Comparison of ENCODE assay signal across 12 mouse cellular contexts in genomic region chr9:96790389-96791007, GRCm38 (mm10). TPM values are rescaled to one million over a fixed set of nuclear protein-coding genes. Genes with fewer than 3 reads are reported as not detected.
DNase-seq lines count a peak whose midpoint lies in the region; ATAC-seq and TF ChIP-seq lines count a peak whose summit lies in the region.
"Had no signal": no experiment of that assay in that cellular context is flagged by ENCODE, and none has a peak within 500 bp of the region (broad histone marks: within the 10 kb centered on the region; RNA-seq: fewer than 3 reads in every experiment).

No protein-coding gene starts in this region.

- no peak for ATAC-seq in kidney, postnatal 0 days (replicated peaks; ENCODE audit: low FRiP score, low read depth)
- ATAC-seq in stomach, postnatal 0 days (ENCODE audit: low FRiP score, low TSS enrichment), result no peak
- no peak for ATAC-seq in intestine, embryonic 15.5 days

- H3K27me3 ChIP-seq in cerebellum, adult 2 months (ENCODE audit: control insufficient read depth, insufficient read depth, low read length), result no peaks in the 10 kb centered on the region
- no peaks in the 10 kb centered on the region for H3K27me3 ChIP-seq in kidney, postnatal 0 days (ENCODE audit: insufficient read depth, low read length)
- no peaks in the 10 kb centered on the region for H3K27me3 ChIP-seq in stomach, postnatal 0 days (ENCODE audit: control insufficient read depth, insufficient read depth, low read length)
- H3K27me3 ChIP-seq in intestine, embryonic 15.5 days (replicated peaks), result no peaks in the 10 kb centered on the region
- H3K27me3 ChIP-seq: forebrain, embryonic 12.5 days had no signal

- WGBS in cerebellum, adult 2 months, result 44% methylated on average over 4 of the region's 4 CpGs
- 50% methylated on average over 4 of the region's 4 CpGs for WGBS in kidney, postnatal 0 days
- 58% methylated on average over 4 of the region's 4 CpGs for WGBS in stomach, postnatal 0 days
- 50% methylated on average over 4 of the region's 4 CpGs for whole genome bisulfite sequencing in intestine, embryonic 15.5 days

- no peak overlapping the region for H3K4me2 ChIP-seq in kidney, postnatal 0 days (ENCODE audit: low read length)
- H3K4me2 ChIP-seq in stomach, postnatal 0 days (replicated peaks; ENCODE audit: low read depth), result no peak overlapping the region
- H3K4me2 ChIP-seq in intestine, embryonic 15.5 days (replicated peaks), result no peak overlapping the region
- H3K4me2 ChIP-seq: forebrain, embryonic 12.5 days had no signal

- H3K9me3 ChIP-seq in kidney, postnatal 0 days (replicated peaks; ENCODE audit: low read length), result no peaks in the 10 kb centered on the region
- no peaks in the 10 kb centered on the region for H3K9me3 ChIP-seq in stomach, postnatal 0 days (ENCODE audit: control insufficient read depth, low read length)
- H3K9me3 ChIP-seq in intestine, embryonic 15.5 days, result no peaks in the 10 kb centered on the region
- H3K9me3 ChIP-seq: embryonic facial prominence, embryonic 10.5 days; forebrain, embryonic 12.5 days had no signal

- TF ChIP-seq POLR2A in cerebellum, adult 2 months (IDR thresholded peaks at IDR 0.05; ENCODE audit: borderline replicate concordance, insufficient read depth, low read length), result no peak

- DNase-seq in cerebellum, adult 2 months, result no peak
- DNase-seq in cerebellum, adult 11 months, result no peak
- no peak for DNase-seq in kidney, postnatal 0 days (ENCODE audit: low spot score)
- no peak for DNase-seq in kidney, adult 11 months
- peak; percentile 39 for DNase-seq in thymus, postnatal 4 days
- DNase-seq in thymus, postnatal 36 days, result no peak
- DNase-seq in stomach, postnatal 0 days (ENCODE audit: low spot score), result no peak
- DNase-seq: kidney, postnatal 10 days; midbrain, embryonic 14.5 days had no signal

- peak; percentile 22; the same call in 1 of the 2 replicates for TF ChIP-seq CTCF in cerebellum, adult 2 months (IDR thresholded peaks at IDR 0.05; ENCODE audit: borderline replicate concordance, insufficient read depth, low read depth, low read length)
- peak; percentile 55 for TF ChIP-seq CTCF in kidney, postnatal 0 days (IDR thresholded peaks at IDR 0.05; ENCODE audit: low read depth)
- TF ChIP-seq CTCF in stomach, postnatal 0 days (IDR thresholded peaks at IDR 0.05; ENCODE audit: low read depth), result peak; percentile 60

- H3K36me3 ChIP-seq in kidney, postnatal 0 days (ENCODE audit: insufficient read depth, low read length), result no peaks in the 10 kb centered on the region
- H3K36me3 ChIP-seq in stomach, postnatal 0 days (ENCODE audit: control insufficient read depth, insufficient read depth, low read length), result no peaks in the 10 kb centered on the region
- H3K36me3 ChIP-seq in intestine, embryonic 15.5 days, result no peaks in the 10 kb centered on the region
- H3K36me3 ChIP-seq: embryonic facial prominence, embryonic 10.5 days; forebrain, embryonic 12.5 days had no signal

- no peak overlapping the region for H3K27ac ChIP-seq in cerebellum, adult 2 months (ENCODE audit: insufficient read depth, low read length)
- no peak overlapping the region for H3K27ac ChIP-seq in kidney, postnatal 0 days
- no peak overlapping the region for H3K27ac ChIP-seq in stomach, postnatal 0 days (replicated peaks)
- no peak overlapping the region for H3K27ac ChIP-seq in intestine, embryonic 15.5 days
- H3K27ac ChIP-seq: embryonic facial prominence, embryonic 10.5 days; forebrain, embryonic 12.5 days had no signal

- no peak overlapping the region for H3K9ac ChIP-seq in kidney, postnatal 0 days (ENCODE audit: low read depth, low read length)
- no peak overlapping the region for H3K9ac ChIP-seq in stomach, postnatal 0 days (ENCODE audit: low read length)
- no peak overlapping the region for H3K9ac ChIP-seq in intestine, embryonic 15.5 days
- H3K9ac ChIP-seq: forebrain, embryonic 12.5 days had no signal

- H3K4me3 ChIP-seq in cerebellum, adult 2 months (replicated peaks; ENCODE audit: insufficient read depth, low read depth, low read length), result no peak overlapping the region
- no peak overlapping the region for H3K4me3 ChIP-seq in kidney, postnatal 0 days (replicated peaks; ENCODE audit: low read depth, low read length)
- no peak overlapping the region for H3K4me3 ChIP-seq in stomach, postnatal 0 days (ENCODE audit: low read depth, low read length)
- H3K4me3 ChIP-seq in intestine, embryonic 15.5 days (replicated peaks), result no peak overlapping the region
- H3K4me3 ChIP-seq: embryonic facial prominence, embryonic 10.5 days; forebrain, embryonic 12.5 days had no signal

- H3K4me1 ChIP-seq in cerebellum, adult 2 months (ENCODE audit: control insufficient read depth, insufficient read depth, low read length), result peaks cover 3% of the 10 kb centered on the region; the same call in 1 of the 2 replicates
- H3K4me1 ChIP-seq in kidney, postnatal 0 days (replicated peaks; ENCODE audit: insufficient read depth, low read length), result 0 out of 2 replicates have a peak, but pooled peaks cover 1% of the 10 kb centered on the region
- no peaks in the 10 kb centered on the region for H3K4me1 ChIP-seq in stomach, postnatal 0 days (replicated peaks; ENCODE audit: control insufficient read depth, insufficient read depth)
- peaks cover 8% of the 10 kb centered on the region; the same call in 1 of the 2 replicates for H3K4me1 ChIP-seq in intestine, embryonic 15.5 days (replicated peaks)

- TF ChIP-seq EP300 in stomach, postnatal 0 days (optimal IDR thresholded peaks at IDR 0.05), result no peak

RNA-seq across cellular contexts. Expression of gene Zbtb38, which starts 37.9 kb away (rescaled TPM):
- 19.2 and 21.5 TPM in 2 replicates for polyA plus RNA-seq in cerebellum, adult 2 months (2012; rRNA removed)
- polyA plus RNA-seq in kidney, postnatal 0 days (2015; fragmentation: Nextera tagmentation; extraction: Ambion mirVana), result 28.3 and 28.5 TPM in 2 replicates
- polyA plus RNA-seq in stomach, postnatal 0 days (2015; fragmentation: Nextera tagmentation; extraction: Ambion mirVana), result 13.9 and 15.3 TPM in 2 replicates
- polyA plus RNA-seq in intestine, embryonic 15.5 days (2015; fragmentation: Nextera tagmentation; extraction: Ambion mirVana), result 22.5 and 22.9 TPM in 2 replicates
